Mouse (Mus musculus) hindbrain, embryonic 14.5 days (tissue): ENCODE results near the gene Crk. TPM values are rescaled to one million over a fixed set of nuclear protein-coding genes. Genes with fewer than 3 reads are reported as not detected.

Experiments
- ATAC-seq: fragments of 200-750 bp; cut with Nextera tagmentation; 2 replicates; pipeline ENCODE4 v1.8.0; 2017; ENCODE audit warnings: moderate number of reproducible peaks, mild to moderate bottlenecking, moderate TSS enrichment, moderate library complexity; ENCODE audit not compliant: low FRiP score
- DNase-seq: peaks from one replicate; pipeline ENCODE4 v3.0.0-alpha.2; 2015; ENCODE audit warnings: low spot score
- H3K27ac ChIP-seq: fragments of 300-500 bp; sonication (generic); 2 replicates; pipeline ENCODE4 v1.5.1; 2014; ENCODE audit warnings: mild to moderate bottlenecking, moderate library complexity
- H3K27me3 ChIP-seq: fragments of 300-500 bp; sonication (generic); 2 replicates; pipeline ENCODE4 v1.6.1; 2014; ENCODE audit warnings: mild to moderate bottlenecking, low read length, mixed read lengths; ENCODE audit not compliant: control insufficient read depth, insufficient read depth
- H3K36me3 ChIP-seq: fragments of 300-500 bp; sonication (generic); replicated peaks from 2 replicates; pipeline ENCODE4 v1.6.1; 2014; ENCODE audit not compliant: control insufficient read depth, insufficient read depth
- H3K4me1 ChIP-seq: fragments of 300-500 bp; sonication (generic); replicated peaks from 2 replicates; pipeline ENCODE4 v1.6.1; 2014; ENCODE audit warnings: antibody characterized with exemption, low read length, mixed read lengths; ENCODE audit not compliant: control insufficient read depth, insufficient read depth
- H3K4me2 ChIP-seq: fragments of 300-500 bp; sonication (generic); replicated peaks from 2 replicates; pipeline ENCODE4 v1.6.1; 2014; ENCODE audit warnings: mild to moderate bottlenecking, moderate library complexity
- H3K4me3 ChIP-seq: fragments of 300-500 bp; sonication (generic); replicated peaks from 2 replicates; pipeline ENCODE4 v1.5.1; 2014; ENCODE audit warnings: mild to moderate bottlenecking, low read length
- H3K9ac ChIP-seq: fragments of 300-500 bp; sonication (generic); 2 replicates; pipeline ENCODE4 v1.6.1; 2014
- H3K9me3 ChIP-seq: fragments of 300-500 bp; sonication (generic); 2 replicates; pipeline ENCODE4 v1.6.1; 2016; ENCODE audit warnings: low read length; ENCODE audit not compliant: control insufficient read depth
- WGBS: fragments of 180-500 bp; shearing (Covaris S2); extraction: QIAGEN DNeasy Blood & Tissue Kit; methylation state at CpG from one replicate; pipeline ENCODE4 v1.1.7; 2014; 5-methylcytosine and 5-hydroxymethylcytosine counted together
- polyA plus RNA-seq: library from polyadenylated mRNA; unstranded; fragments of >200 nt; fragmentation: Nextera tagmentation; extraction: Ambion mirVana; gene quantifications from 2 replicates; pipeline ENCODE4 v1.2.1, GENCODE M21; 2014

Gene Crk
- polyA plus RNA-seq, 1 experiment from 2014 or later: 102 TPM

- Histone ChIP-seq H3K27ac (no peak overlapping the region), H3K9ac (no peak overlapping the region), H3K4me3 (no peak overlapping the region), H3K27me3 (peaks cover 8% of the 10 kb centered on the region; the same call in 1 of the 2 replicates), H3K4me2 (no peak overlapping the region), H3K9me3 (no peaks in the 10 kb centered on the region), H3K36me3 (peaks cover 20% of the 10 kb centered on the region; the same call in 1 of the 2 replicates), H3K4me1 (0 out of 2 replicates have a peak, but pooled peaks cover 2% of the 10 kb centered on the region)
- ATAC-seq: no peak
- 92% methylated on average over 21 of the region's 21 CpGs for WGBS
- DNase-seq: no peak
These were observed 17.9 kb upstream of the Crk start for GRCm38 (mm10) chr11:75660941-75661800.

- DNase-seq (no peak), ATAC-seq (no peak)
- Histone ChIP-seq H3K27ac (no peak overlapping the region), H3K36me3 (peaks cover 20% of the 10 kb centered on the region; the same call in 1 of the 2 replicates), H3K9ac (no peak overlapping the region), H3K4me1 (no peaks in the 10 kb centered on the region), H3K4me2 (no peak overlapping the region), H3K27me3 (no peaks in the 10 kb centered on the region), H3K9me3 (no peaks in the 10 kb centered on the region), H3K4me3 (no peak overlapping the region)
- WGBS: 85% methylated on average over 7 of the region's 7 CpGs
These were observed 16.9 kb upstream of the Crk start for GRCm38 (mm10) chr11:75662131-75662530.

GRCm38 (mm10) chr11:75666296-75666695 is 12.8 kb upstream of the Crk start:
- DNase-seq (no peak), ATAC-seq (no peak)
- Histone ChIP-seq H3K27me3 (no peaks in the 10 kb centered on the region), H3K27ac (no peak overlapping the region), H3K36me3 (peaks cover 19% of the 10 kb centered on the region), H3K9me3 (no peaks in the 10 kb centered on the region), H3K9ac (no peak overlapping the region), H3K4me1 (no peaks in the 10 kb centered on the region), H3K4me2 (no peak overlapping the region), H3K4me3 (no peak overlapping the region)
- WGBS: 94% methylated on average over 6 of the region's 6 CpGs

- Histone ChIP-seq H3K9me3 (no peaks in the 10 kb centered on the region), H3K36me3 (peaks cover 14% of the 10 kb centered on the region), H3K9ac (no peak overlapping the region), H3K4me1 (no peaks in the 10 kb centered on the region), H3K27ac (no peak overlapping the region), H3K4me3 (no peak overlapping the region), H3K4me2 (no peak overlapping the region), H3K27me3 (no peaks in the 10 kb centered on the region)
- WGBS: 84% methylated on average over 3 of the region's 3 CpGs
- DNase-seq: no peak
- ATAC-seq: no peak
These were observed 10.4 kb upstream of the Crk start for GRCm38 (mm10) chr11:75668621-75669020.

- H3K27me3 ChIP-seq: no peaks in the 10 kb centered on the region
- no peaks in the 10 kb centered on the region for H3K9me3 ChIP-seq
- H3K27ac ChIP-seq: no peak overlapping the region
- WGBS: 88% methylated on average over 11 of the region's 11 CpGs
- H3K4me3 ChIP-seq: no peak overlapping the region
- H3K4me1 ChIP-seq: no peaks in the 10 kb centered on the region
- peaks cover 14% of the 10 kb centered on the region for H3K36me3 ChIP-seq
- no peak overlapping the region for H3K9ac ChIP-seq
- DNase-seq (no peak), ATAC-seq (no peak)
- H3K4me2 ChIP-seq: no peak overlapping the region
These were observed 9.7 kb upstream of the Crk start for GRCm38 (mm10) chr11:75669176-75669852.

GRCm38 (mm10) chr11:75669853-75670200 is 9.2 kb upstream of the Crk start:
- no peaks in the 10 kb centered on the region for H3K27me3 ChIP-seq
- ATAC-seq: no peak
- no peak overlapping the region for H3K27ac ChIP-seq
- H3K4me3 ChIP-seq: no peak overlapping the region
- WGBS: 92% methylated on average over 12 of the region's 12 CpGs
- peaks cover 14% of the 10 kb centered on the region for H3K36me3 ChIP-seq
- H3K9ac ChIP-seq: no peak overlapping the region
- no peaks in the 10 kb centered on the region for H3K4me1 ChIP-seq
- H3K9me3 ChIP-seq: no peaks in the 10 kb centered on the region
- H3K4me2 ChIP-seq: no peak overlapping the region
- no peak for DNase-seq

GRCm38 (mm10) chr11:75671426-75672180 is 7.5 kb upstream of the Crk start:
- H3K4me3 ChIP-seq: no peak overlapping the region
- no peaks in the 10 kb centered on the region for H3K27me3 ChIP-seq
- WGBS: 78% methylated on average over 22 of the region's 22 CpGs
- no peak for DNase-seq
- H3K4me1 ChIP-seq: no peaks in the 10 kb centered on the region
- no peak overlapping the region for H3K9ac ChIP-seq
- ATAC-seq: no peak
- H3K27ac ChIP-seq: no peak overlapping the region
- H3K4me2 ChIP-seq: no peak overlapping the region
- peaks cover 11% of the 10 kb centered on the region for H3K36me3 ChIP-seq
- H3K9me3 ChIP-seq: no peaks in the 10 kb centered on the region

GRCm38 (mm10) chr11:75673411-75673810 is 5.6 kb upstream of the Crk start:
- 96% methylated on average over 5 of the region's 5 CpGs for WGBS
- ATAC-seq: no peak

GRCm38 (mm10) chr11:75674875-75675274 is 4.2 kb upstream of the Crk start:
- 83% methylated on average over 3 of the region's 3 CpGs for WGBS
- ATAC-seq: no peak
- no peak for DNase-seq

More at GRCm38 (mm10) chr11:75673411-75673810, 5.6 kb upstream of the Crk start:
- no peak overlapping the region for H3K27ac ChIP-seq
- H3K36me3 ChIP-seq: peaks cover 11% of the 10 kb centered on the region
- H3K4me2 ChIP-seq: no peak overlapping the region
- H3K9ac ChIP-seq: no peak overlapping the region
- no peaks in the 10 kb centered on the region for H3K9me3 ChIP-seq
- 0 out of 2 replicates have a peak, but pooled peaks cover under 1% of the 10 kb centered on the region for H3K4me1 ChIP-seq
- H3K27me3 ChIP-seq: no peaks in the 10 kb centered on the region
- no peak overlapping the region for H3K4me3 ChIP-seq
- DNase-seq: no peak

More at GRCm38 (mm10) chr11:75674875-75675274, 4.2 kb upstream of the Crk start:
- Histone ChIP-seq H3K4me2 (no peak overlapping the region), H3K4me1 (0 out of 2 replicates have a peak, but pooled peaks cover 3% of the 10 kb centered on the region), H3K27me3 (no peaks in the 10 kb centered on the region), H3K9ac (no peak overlapping the region), H3K36me3 (0 out of 2 replicates have a peak, but pooled peaks cover 6% of the 10 kb centered on the region), H3K27ac (no peak overlapping the region), H3K4me3 (no peak overlapping the region), H3K9me3 (no peaks in the 10 kb centered on the region)
